Mouse (Mus musculus): ENCODE results near the gene Slc1a5. TPM values are rescaled to one million over a fixed set of nuclear protein-coding genes. Genes with fewer than 3 reads are reported as not detected.

Gene Slc1a5
- total and polyA plus RNA-seq, 2 experiments from 2014 or later, result 28.1 to 81.4 TPM

DNA sequence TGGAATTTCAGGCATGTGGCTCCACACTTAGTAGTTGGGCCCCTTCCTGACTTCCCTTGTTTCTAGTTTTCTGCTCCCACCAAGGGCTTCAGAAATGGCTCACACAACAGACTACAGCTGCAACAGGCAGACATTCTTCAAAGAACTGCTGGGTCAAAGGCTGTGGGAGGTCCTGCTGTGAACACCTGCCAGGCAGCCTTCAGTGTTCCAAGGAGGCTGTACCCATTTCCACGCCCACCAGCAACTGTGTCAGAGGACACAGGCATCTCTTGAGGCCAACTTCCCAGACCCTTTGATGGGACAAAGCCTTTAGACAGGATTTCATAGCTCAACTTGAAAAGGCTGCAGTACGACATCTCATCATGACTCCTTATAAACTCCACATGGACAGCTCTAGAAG lies 14.7 kb upstream of the Slc1a5 start:
- WGBS, result 73% methylated on average over 2 of the region's 2 CpGs
- peaks cover 3% of the 10 kb centered on the region; the same call in 1 of the 2 replicates for H3K4me1 ChIP-seq (ENCODE audit: control insufficient read depth, insufficient read depth)
- no peak overlapping the region for H3K4me2 ChIP-seq (ENCODE audit: low read depth, low read length)
- no peak for DNase-seq (ENCODE audit: low spot score)
- ATAC-seq (ENCODE audit: insufficient read depth, low read depth), result no peak
- H3K9ac ChIP-seq (replicated peaks; ENCODE audit: low read depth, low read length), result no peak overlapping the region
- H3K27me3 ChIP-seq (ENCODE audit: control insufficient read depth, insufficient read depth, low read length), result no peaks in the 10 kb centered on the region
- no peak overlapping the region for H3K4me3 ChIP-seq (ENCODE audit: low read depth, low read length)
- TF ChIP-seq CTCF (IDR thresholded peaks at IDR 0.05; ENCODE audit: low read depth) (no peak), EP300 (IDR thresholded peaks at IDR 0.05; ENCODE audit: low read depth) (no peak)
- H3K9me3 ChIP-seq (replicated peaks; ENCODE audit: control insufficient read depth, low read length), result no peaks in the 10 kb centered on the region
- peak overlapping the region; percentile 7; the same call in 1 of the 2 replicates for H3K27ac ChIP-seq (ENCODE audit: low read depth)
- no peaks in the 10 kb centered on the region for H3K36me3 ChIP-seq (replicated peaks; ENCODE audit: control insufficient read depth, insufficient read depth, low read length)

DNA sequence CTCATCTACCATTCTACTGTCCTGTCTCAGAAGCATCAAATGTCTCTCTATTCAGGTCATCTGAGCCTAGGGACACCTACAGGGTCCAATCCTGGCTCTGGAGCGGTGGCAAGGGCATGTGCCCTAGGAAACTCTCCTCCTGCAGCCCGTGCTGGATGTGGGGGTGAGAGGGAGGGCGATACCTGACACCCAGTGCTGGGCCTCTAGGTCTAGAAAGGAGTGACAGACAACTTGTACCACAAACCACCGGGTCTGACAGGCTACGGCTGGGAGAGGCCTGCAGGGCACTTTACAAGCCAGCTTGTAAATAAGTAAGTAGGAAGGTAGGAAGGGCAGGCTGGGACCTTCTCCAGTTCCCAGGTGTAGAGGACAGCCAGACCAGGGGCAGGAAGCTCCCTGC lies 5.3 kb upstream of the Slc1a5 start:
- Histone ChIP-seq H3K36me3 (replicated peaks; ENCODE audit: control insufficient read depth, insufficient read depth, low read length) (no peaks in the 10 kb centered on the region), H3K4me2 (ENCODE audit: low read depth, low read length) (no peak overlapping the region), H3K27ac (ENCODE audit: low read depth) (no peak overlapping the region), H3K4me3 (ENCODE audit: low read depth, low read length) (no peak overlapping the region), H3K9me3 (replicated peaks; ENCODE audit: control insufficient read depth, low read length) (peaks cover 6% of the 10 kb centered on the region; the same call in 1 of the 2 replicates), H3K27me3 (ENCODE audit: control insufficient read depth, insufficient read depth, low read length) (no peaks in the 10 kb centered on the region), H3K9ac (replicated peaks; ENCODE audit: low read depth, low read length) (no peak overlapping the region), H3K4me1 (ENCODE audit: control insufficient read depth, insufficient read depth) (no peaks in the 10 kb centered on the region; the same call in 1 of the 2 replicates)
- ATAC-seq (ENCODE audit: insufficient read depth, low read depth) (no peak), DNase-seq (ENCODE audit: low spot score) (no peak)
- TF ChIP-seq EP300 (IDR thresholded peaks at IDR 0.05; ENCODE audit: low read depth), result no peak
- no peak for TF ChIP-seq CTCF (IDR thresholded peaks at IDR 0.05; ENCODE audit: low read depth)
- 60% methylated on average over 5 of the region's 5 CpGs for WGBS

DNA sequence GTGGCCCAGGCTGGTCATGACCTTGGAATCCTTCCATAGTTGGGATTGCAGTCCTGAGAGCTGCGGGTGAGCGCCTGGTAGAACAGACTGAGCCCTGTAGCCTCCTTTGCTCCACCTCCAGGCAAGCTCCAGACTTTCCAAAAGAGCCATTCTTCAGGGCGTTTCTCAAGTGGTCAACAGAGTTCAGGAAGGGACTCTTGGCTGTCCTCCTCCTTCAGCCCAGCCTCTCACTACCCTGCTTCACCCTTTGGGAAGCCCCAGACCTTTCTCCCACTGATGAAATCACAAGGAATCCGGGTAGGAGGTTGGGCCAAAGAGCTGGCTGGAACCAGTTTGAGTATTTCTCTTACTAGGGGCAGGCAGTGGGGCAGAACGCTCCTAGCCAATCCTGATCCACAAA lies 1.1 kb upstream of the Slc1a5 start:
- H3K4me1 ChIP-seq (ENCODE audit: control insufficient read depth, insufficient read depth), result peaks cover 28% of the 10 kb centered on the region
- peak overlapping the region; percentile 26; the same call in 1 of the 2 replicates for H3K27ac ChIP-seq (ENCODE audit: low read depth)
- no peaks in the 10 kb centered on the region for H3K9me3 ChIP-seq (replicated peaks; ENCODE audit: control insufficient read depth, low read length)
- H3K4me3 ChIP-seq (ENCODE audit: low read depth, low read length), result no peak overlapping the region
- no peaks in the 10 kb centered on the region for H3K36me3 ChIP-seq (replicated peaks; ENCODE audit: control insufficient read depth, insufficient read depth, low read length)
- WGBS, result 47% methylated on average over 5 of the region's 5 CpGs
- no peaks in the 10 kb centered on the region for H3K27me3 ChIP-seq (ENCODE audit: control insufficient read depth, insufficient read depth, low read length)
- H3K9ac ChIP-seq (replicated peaks; ENCODE audit: low read depth, low read length), result no peak overlapping the region
- DNase-seq (ENCODE audit: low spot score), result no peak
- TF ChIP-seq CTCF (IDR thresholded peaks at IDR 0.05; ENCODE audit: low read depth) (no peak), EP300 (IDR thresholded peaks at IDR 0.05; ENCODE audit: low read depth) (no peak)
- no peak overlapping the region for H3K4me2 ChIP-seq (ENCODE audit: low read depth, low read length)
- no peak for ATAC-seq (ENCODE audit: insufficient read depth, low read depth)

GRCm38 (mm10) chr7:16781555-16781815 lies 345 bp downstream of the Slc1a5 start:
- H3K27ac ChIP-seq (ENCODE audit: low read depth), result peak overlapping the region; percentile 50
- DNase-seq (ENCODE audit: low spot score), result no peak
- TF ChIP-seq CTCF (IDR thresholded peaks at IDR 0.05; ENCODE audit: low read depth), result no peak
- no peak for TF ChIP-seq EP300 (IDR thresholded peaks at IDR 0.05; ENCODE audit: low read depth)
- ATAC-seq (ENCODE audit: insufficient read depth, low read depth), result no peak
- no peaks in the 10 kb centered on the region for H3K9me3 ChIP-seq (replicated peaks; ENCODE audit: control insufficient read depth, low read length)
- H3K27me3 ChIP-seq (ENCODE audit: control insufficient read depth, insufficient read depth, low read length), result no peaks in the 10 kb centered on the region
- H3K36me3 ChIP-seq (replicated peaks; ENCODE audit: control insufficient read depth, insufficient read depth, low read length), result 0 out of 2 replicates have a peak, but pooled peaks cover 3% of the 10 kb centered on the region
- peak overlapping the region; percentile 76 for H3K4me3 ChIP-seq (ENCODE audit: low read depth, low read length)
- H3K4me2 ChIP-seq (ENCODE audit: low read depth, low read length), result peak overlapping the region; percentile 96
- peaks cover 28% of the 10 kb centered on the region for H3K4me1 ChIP-seq (ENCODE audit: control insufficient read depth, insufficient read depth)
- 0% methylated on average over 10 of the region's 10 CpGs for WGBS
- H3K9ac ChIP-seq (replicated peaks; ENCODE audit: low read depth, low read length), result peak overlapping the region; percentile 79

DNA sequence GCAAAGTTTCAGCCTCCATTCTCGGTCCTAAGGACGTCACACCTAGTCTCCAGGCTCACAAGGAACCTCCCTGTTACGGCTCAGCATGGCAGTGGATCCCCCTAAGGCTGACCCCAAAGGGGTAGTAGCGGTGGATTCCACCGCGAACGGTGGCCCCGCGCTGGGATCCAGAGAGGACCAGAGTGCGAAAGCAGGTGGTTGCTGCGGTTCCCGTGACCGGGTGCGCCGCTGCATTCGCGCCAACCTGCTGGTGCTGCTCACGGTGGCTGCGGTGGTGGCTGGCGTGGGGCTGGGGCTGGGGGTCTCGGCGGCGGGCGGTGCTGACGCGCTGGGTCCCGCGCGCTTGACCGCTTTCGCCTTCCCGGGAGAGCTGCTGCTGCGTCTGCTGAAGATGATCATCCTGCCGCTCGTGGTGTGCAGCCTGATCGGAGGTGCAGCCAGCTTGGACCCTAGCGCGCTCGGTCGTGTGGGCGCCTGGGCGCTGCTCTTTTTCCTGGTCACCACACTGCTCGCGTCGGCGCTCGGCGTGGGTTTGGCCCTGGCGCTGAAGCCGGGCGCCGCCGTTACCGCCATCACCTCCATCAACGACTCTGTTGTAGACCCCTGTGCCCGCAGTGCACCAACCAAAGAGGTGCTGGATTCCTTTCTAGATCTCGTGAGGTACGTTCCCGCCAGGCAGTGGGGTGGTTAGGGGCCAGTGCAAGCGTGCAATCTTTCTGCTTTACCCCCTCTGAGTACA lies 845 bp downstream of the Slc1a5 start:
- TF ChIP-seq CTCF (IDR thresholded peaks at IDR 0.05; ENCODE audit: low read depth), result no peak
- no peak for TF ChIP-seq EP300 (IDR thresholded peaks at IDR 0.05; ENCODE audit: low read depth)
- ATAC-seq (ENCODE audit: insufficient read depth, low read depth), result peak; percentile 9; the same call in 1 of the 2 replicates
- WGBS, result under 1% methylated on average over 60 of the region's 60 CpGs

More for the DNA sequence above, 845 bp downstream of the Slc1a5 start:
- no peak for DNase-seq (ENCODE audit: low spot score)
- Histone ChIP-seq H3K9ac (replicated peaks; ENCODE audit: low read depth, low read length) (peak overlapping the region; percentile 79), H3K4me1 (ENCODE audit: control insufficient read depth, insufficient read depth) (peaks cover 28% of the 10 kb centered on the region), H3K36me3 (replicated peaks; ENCODE audit: control insufficient read depth, insufficient read depth, low read length) (0 out of 2 replicates have a peak, but pooled peaks cover 8% of the 10 kb centered on the region), H3K4me3 (ENCODE audit: low read depth, low read length) (peak overlapping the region; percentile 76), H3K27ac (ENCODE audit: low read depth) (peak overlapping the region; percentile 50; the same call in 1 of the 2 replicates), H3K9me3 (replicated peaks; ENCODE audit: control insufficient read depth, low read length) (no peaks in the 10 kb centered on the region), H3K27me3 (ENCODE audit: control insufficient read depth, insufficient read depth, low read length) (no peaks in the 10 kb centered on the region), H3K4me2 (ENCODE audit: low read depth, low read length) (peak overlapping the region; percentile 96)

Measured in heart, postnatal 0 days (tissue).